ENCODE assay signal across 8 mouse cellular contexts in the genomic region with DNA sequence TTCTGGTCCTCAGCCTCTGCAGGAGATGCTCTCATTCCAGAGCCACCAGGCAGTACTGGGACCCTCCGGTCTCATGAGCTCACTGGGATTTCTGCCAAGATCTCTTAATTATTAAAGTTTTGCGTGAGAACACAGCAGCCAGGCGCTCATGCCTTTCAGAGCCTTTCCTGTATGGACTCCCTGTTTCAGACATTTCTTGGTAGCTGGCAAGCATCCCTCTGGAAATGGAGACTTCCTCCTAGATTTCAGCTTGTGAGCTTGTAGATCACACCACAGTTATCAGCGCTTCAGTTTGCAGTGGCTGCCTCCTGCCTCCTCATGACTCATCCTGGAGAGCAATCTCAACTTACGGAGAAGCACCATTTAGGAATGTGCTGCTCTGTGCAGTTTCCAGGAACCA. TPM values are rescaled to one million over a fixed set of nuclear protein-coding genes. Genes with fewer than 3 reads are reported as not detected.
DNase-seq lines count a peak whose midpoint lies in the region; ATAC-seq lines count a peak whose summit lies in the region.

No protein-coding gene starts in this region.

- peak; percentile 15 for DNase-seq in kidney, adult 18-20 months
- DNase-seq in brain, adult 2 months (ENCODE audit: low read depth, low spot score): peak; percentile 86
- DNase-seq in left cerebral cortex, adult 18-20 months (ENCODE audit: low spot score in 2 of 2): peak; percentile 29 to 50
- peak; percentile 68 for DNase-seq in telencephalon, adult 2 months (ENCODE audit: low read depth, low spot score)
- DNase-seq in thymus, postnatal 36 days: no peak

- H3K4me1 ChIP-seq in kidney, embryonic 14.5 days (ENCODE audit: control insufficient read depth, insufficient read depth, low read length): no peaks in the 10 kb centered on the region
- H3K4me1 ChIP-seq in heart, embryonic 15.5 days (replicated peaks): peaks cover 8% of the 10 kb centered on the region; the same call in 1 of the 2 replicates

- no peaks in the 10 kb centered on the region for H3K36me3 ChIP-seq in kidney, embryonic 14.5 days (ENCODE audit: control insufficient read depth, insufficient read depth, low read length)
- H3K36me3 ChIP-seq in heart, embryonic 15.5 days: no peaks in the 10 kb centered on the region

- no peaks in the 10 kb centered on the region for H3K27me3 ChIP-seq in kidney, embryonic 14.5 days (ENCODE audit: control insufficient read depth, insufficient read depth, low read length)
- H3K27me3 ChIP-seq in heart, embryonic 15.5 days: no peaks in the 10 kb centered on the region

- H3K27ac ChIP-seq in kidney, embryonic 14.5 days (ENCODE audit: low read depth, low read length): no peak overlapping the region
- H3K27ac ChIP-seq in heart, embryonic 15.5 days: peak overlapping the region; percentile 47

- no peak overlapping the region for H3K4me2 ChIP-seq in kidney, embryonic 14.5 days (replicated peaks; ENCODE audit: low read depth, low read length)
- H3K4me2 ChIP-seq in heart, embryonic 15.5 days: no peak overlapping the region

- H3K9me3 ChIP-seq in kidney, embryonic 14.5 days (ENCODE audit: control insufficient read depth, low read length): no peaks in the 10 kb centered on the region
- no peaks in the 10 kb centered on the region for H3K9me3 ChIP-seq in heart, embryonic 15.5 days (replicated peaks)

- no peak for ATAC-seq in kidney, embryonic 14.5 days (ENCODE audit: low FRiP score, low TSS enrichment)
- ATAC-seq in heart, embryonic 15.5 days (replicated peaks; ENCODE audit: insufficient number of reproducible peaks, insufficient read depth, low FRiP score, low read depth): peak; percentile 77
- ATAC-seq in activated CD4-positive, CD25-positive, alpha-beta regulatory T cell, adult 4 months: no peak

- no peak overlapping the region for H3K4me3 ChIP-seq in kidney, embryonic 14.5 days (ENCODE audit: low read length)
- H3K4me3 ChIP-seq in heart, embryonic 15.5 days: no peak overlapping the region

- 70% methylated on average over 5 of the region's 5 CpGs for whole genome bisulfite sequencing in kidney, embryonic 14.5 days
- WGBS in heart, embryonic 15.5 days: 26% methylated on average over 5 of the region's 5 CpGs

- no peak overlapping the region for H3K9ac ChIP-seq in kidney, embryonic 14.5 days (ENCODE audit: low read depth, low read length)
- H3K9ac ChIP-seq in heart, embryonic 15.5 days: no peak overlapping the region

RNA-seq across cellular contexts. Expression of a gene that starts 53.0 kb away (rescaled TPM):
- polyA plus RNA-seq in kidney, embryonic 14.5 days (2014; fragmentation: Nextera tagmentation; extraction: Ambion mirVana): 2.5 and 4.2 TPM in 2 replicates
- polyA plus RNA-seq in heart, embryonic 15.5 days (2015; fragmentation: Nextera tagmentation; extraction: Ambion mirVana): 7.0 and 8.7 TPM in 2 replicates
- 1 to 10 TPM; 2.0 to 2.8 TPM for total RNA-seq in left cerebral cortex, adult 18-20 months (2021)
- polyA plus RNA-seq in activated CD4-positive, CD25-positive, alpha-beta regulatory T cell, adult 4 months (2017; shearing (Covaris generic)): under 1 TPM; 0.25 to 0.46 TPM

Comparison
In these comparisons a context has a peak if more than half of its experiments do, and no peak if none do; other contexts are left out.
1. DNase-seq: peak in kidney, adult 18-20 months (single experiment), brain, adult 2 months (single experiment), left cerebral cortex, adult 18-20 months (2 of 2) and telencephalon, adult 2 months (single experiment); none in thymus, postnatal 36 days (0 of 2).